ENCODE assay signal across 8 mouse cellular contexts in genomic region chr10:26564462-26564861, GRCm38 (mm10).
A peak's percentile ranks its signal among the peaks of the same experiment; 100 is the strongest.
DNase-seq lines count a peak whose midpoint lies in the region; ATAC-seq and TF ChIP-seq lines count a peak whose summit lies in the region.

No protein-coding gene starts in this region.

- no peaks in the 10 kb centered on the region for H3K4me1 ChIP-seq in intestine, embryonic 15.5 days (replicated peaks)
- H3K4me1 ChIP-seq in lung, embryonic 14.5 days (ENCODE audit: insufficient read depth) = no peaks in the 10 kb centered on the region

- DNase-seq in kidney, adult 18-20 months = peak; percentile 3
- DNase-seq in kidney, adult 11 months = no peak
- DNase-seq in adrenal gland, postnatal 25 days = peak; percentile 76
- peak; percentile 16 to 32 for DNase-seq in frontal cortex, postnatal 10 days (ENCODE audit: low spot score in 2 of 2)
- DNase-seq in lung, embryonic 14.5 days = peak; percentile 91
- peak; percentile 15 for DNase-seq in retina, embryonic 14.5 days (ENCODE audit: low spot score)
- DNase-seq in urinary bladder, postnatal 36 days (ENCODE audit: low spot score in 2 of 2) = peak; percentile 59 to 81

- TF ChIP-seq CTCF in lung, embryonic 14.5 days (IDR thresholded peaks at IDR 0.05; ENCODE audit: low read depth) = no peak

- 0 out of 2 replicates have a peak overlapping the region, but pooled peaks have one; percentile 17 for H3K4me2 ChIP-seq in intestine, embryonic 15.5 days (replicated peaks)
- H3K4me2 ChIP-seq in lung, embryonic 14.5 days = peak overlapping the region; percentile 19; the same call in 1 of the 2 replicates

- no peak overlapping the region for H3K9ac ChIP-seq in intestine, embryonic 15.5 days
- no peak overlapping the region for H3K9ac ChIP-seq in lung, embryonic 14.5 days

- no peak for ATAC-seq in intestine, embryonic 15.5 days
- ATAC-seq in lung, embryonic 14.5 days (ENCODE audit: insufficient read depth) = peak; percentile 84

- H3K27me3 ChIP-seq in intestine, embryonic 15.5 days (replicated peaks) = no peaks in the 10 kb centered on the region
- H3K27me3 ChIP-seq in lung, embryonic 14.5 days (ENCODE audit: insufficient read depth, low read length) = no peaks in the 10 kb centered on the region

- no peaks in the 10 kb centered on the region for H3K9me3 ChIP-seq in intestine, embryonic 15.5 days
- H3K9me3 ChIP-seq in lung, embryonic 14.5 days (ENCODE audit: low read depth, low read length) = no peaks in the 10 kb centered on the region

- no peaks in the 10 kb centered on the region for H3K36me3 ChIP-seq in intestine, embryonic 15.5 days
- no peaks in the 10 kb centered on the region for H3K36me3 ChIP-seq in lung, embryonic 14.5 days (ENCODE audit: insufficient read depth)

- 36% methylated on average over 11 of the region's 11 CpGs for WGBS in intestine, embryonic 15.5 days
- 26% methylated on average over 11 of the region's 11 CpGs for WGBS in lung, embryonic 14.5 days

- H3K27ac ChIP-seq in intestine, embryonic 15.5 days = no peak overlapping the region
- H3K27ac ChIP-seq in lung, embryonic 14.5 days (ENCODE audit: low read depth) = no peak overlapping the region

- no peak overlapping the region for H3K4me3 ChIP-seq in intestine, embryonic 15.5 days (replicated peaks)
- no peak overlapping the region for H3K4me3 ChIP-seq in lung, embryonic 14.5 days (ENCODE audit: low read depth, low read length)
